Mouse (Mus musculus): ENCODE data around the gene Ciita. TPM values are rescaled to one million over a fixed set of nuclear protein-coding genes. Genes with fewer than 3 reads are reported as not detected.

Gene Ciita
- total and polyA plus RNA-seq, 3 experiments: 39.1 to 69.6 (median 39.8) TPM

DNA sequence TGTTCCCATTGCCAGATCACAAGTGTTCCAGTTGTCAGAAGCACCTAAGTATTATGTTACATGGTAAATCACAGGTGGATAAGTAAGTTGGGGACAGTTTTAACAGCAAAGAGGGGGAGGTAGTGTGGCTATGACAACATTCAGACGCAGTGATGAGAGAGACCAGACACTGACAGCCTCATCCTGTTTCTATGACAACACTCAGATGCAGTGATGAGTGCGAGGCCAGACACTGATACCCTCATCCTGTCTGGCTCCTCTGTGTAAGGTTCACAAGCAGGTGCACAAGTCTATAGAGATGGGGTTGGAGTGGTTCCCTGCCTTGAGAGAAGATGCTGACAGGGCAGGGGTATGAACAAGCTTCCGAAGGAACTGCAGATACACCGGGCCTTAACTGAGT is 87.3 kb downstream of the Ciita start:
- no peaks in the 10 kb centered on the region for H3K9me3 ChIP-seq (replicated peaks; ENCODE audit: low read length)
- peaks cover 38 to 83% of the 10 kb centered on the region in 2 experiments for H3K36me3 ChIP-seq (replicated peaks in 1 of 2; ENCODE audit: control insufficient read depth in 1 of 2, insufficient read depth in 1 of 2, low read length in 1 of 2)
- no peaks in the 10 kb centered on the region for H3K79me2 ChIP-seq (replicated peaks; ENCODE audit: control insufficient read depth, extremely low read depth, insufficient read depth, poor library complexity, severe bottlenecking)
- no peak overlapping the region for H3K4me2 ChIP-seq (ENCODE audit: insufficient read depth, low read depth, poor library complexity, severe bottlenecking)
- dilution Hi-C loops (cut with MboI; ENCODE audit: extremely low pct_ligation_motif_present, extremely low pct_unique_long_range_greater_than_20kb, low sequenced_read_pairs): no loop called here
- no peak overlapping the region for H3K27ac ChIP-seq (ENCODE audit: insufficient read depth, low read depth)
- H3K4me1 ChIP-seq (ENCODE audit: control insufficient read depth in 1 of 2, insufficient read depth in 2 of 2): peaks cover 2 to 15% of the 10 kb centered on the region in 2 experiments; a peak in 3 of 4 replicates
- H3K27me3 ChIP-seq (replicated peaks): no peaks in the 10 kb centered on the region
- TF ChIP-seq ETS1 (conservative IDR thresholded peaks at IDR 0.05; ENCODE audit: low read depth, low read length): no peak
- no peak for TF ChIP-seq USF1 (IDR thresholded peaks at IDR 0.05; ENCODE audit: low read depth, low read length)
- TF ChIP-seq IRF4 (IDR thresholded peaks at IDR 0.05; ENCODE audit: low read depth, low read length): no peak
- no peak for TF ChIP-seq POLR2A (IDR thresholded peaks at IDR 0.05; ENCODE audit: low read depth, low read length)
- TF ChIP-seq HCFC1 (IDR thresholded peaks at IDR 0.05; ENCODE audit: low read depth, low read length): no peak
- no peak for TF ChIP-seq TBP (conservative IDR thresholded peaks at IDR 0.05; ENCODE audit: low read depth, low read length)
- TF ChIP-seq NELFE (IDR thresholded peaks at IDR 0.05; ENCODE audit: low read depth, low read length): no peak
- no peak for TF ChIP-seq ZC3H11A (IDR thresholded peaks at IDR 0.05; ENCODE audit: low read depth, low read length)
- TF ChIP-seq JUND (conservative IDR thresholded peaks at IDR 0.05; ENCODE audit: low read depth, low read length): no peak
- no peak for TF ChIP-seq UBTF (IDR thresholded peaks at IDR 0.05; ENCODE audit: low read depth, low read length)
- TF ChIP-seq CTCF (conservative IDR thresholded peaks at IDR 0.05 in 1 of 2, IDR thresholded peaks at IDR 0.05 in 1 of 2; ENCODE audit: low read depth in 2 of 2, low read length in 2 of 2): no peak
- no peak for DNase-seq (ENCODE audit: extremely low read depth)
- no peak overlapping the region for H3K4me3 ChIP-seq (replicated peaks in 1 of 3; ENCODE audit: low read depth in 2 of 3, low read length in 2 of 3, poor library complexity in 1 of 3)
- in situ Hi-C loops (cut with MboI; ENCODE audit: low pct_ligation_motif_present, low pct_unique_long_range_greater_than_20kb, low sequenced_read_pairs): no loop called here
- H3K9ac ChIP-seq (ENCODE audit: insufficient read depth, low read depth): no peak overlapping the region

DNA sequence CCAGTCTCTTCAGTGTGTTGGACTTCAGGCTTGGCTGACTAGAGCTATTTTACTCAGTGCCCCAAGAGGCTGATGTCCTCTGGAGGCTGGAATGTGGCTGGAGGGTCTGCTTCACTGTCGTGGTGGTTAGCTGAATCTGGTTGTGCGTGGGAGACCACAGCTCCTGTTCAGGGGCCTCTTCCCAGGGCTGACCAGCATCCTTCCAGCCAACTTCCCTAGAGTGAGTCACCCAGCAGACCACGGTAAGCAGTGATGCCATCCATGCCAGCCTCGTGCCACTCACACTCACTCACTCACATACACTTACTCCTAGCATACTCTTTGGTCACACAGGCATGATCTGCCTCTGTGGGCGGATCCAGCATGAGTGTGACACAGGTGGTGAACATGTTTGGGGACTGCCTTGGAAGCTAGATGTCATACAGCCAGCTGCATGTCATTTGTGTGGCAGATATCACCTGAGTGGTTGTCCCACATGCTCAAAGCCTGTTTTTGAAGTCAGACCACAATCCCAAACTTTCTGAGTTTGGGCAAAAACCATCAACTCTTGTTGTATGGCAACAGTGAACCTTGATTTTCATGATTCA is 90.0 kb downstream of the Ciita start:
- no peak overlapping the region for H3K27ac ChIP-seq (ENCODE audit: insufficient read depth, low read depth)
- H3K4me1 ChIP-seq (ENCODE audit: control insufficient read depth in 1 of 2, insufficient read depth in 2 of 2): peaks cover 2 to 15% of the 10 kb centered on the region in 2 experiments; a peak in 3 of 4 replicates
- DNase-seq (ENCODE audit: extremely low read depth): no peak
- H3K27me3 ChIP-seq (replicated peaks): no peaks in the 10 kb centered on the region
- no peak overlapping the region for H3K4me2 ChIP-seq (ENCODE audit: insufficient read depth, low read depth, poor library complexity, severe bottlenecking)
- no peaks in the 10 kb centered on the region for H3K9me3 ChIP-seq (replicated peaks; ENCODE audit: low read length)
- TF ChIP-seq IRF4 (IDR thresholded peaks at IDR 0.05; ENCODE audit: low read depth, low read length): no peak
- TF ChIP-seq MXI1 (IDR thresholded peaks at IDR 0.05; ENCODE audit: low read depth, low read length): no peak
- no peak for TF ChIP-seq ZC3H11A (IDR thresholded peaks at IDR 0.05; ENCODE audit: low read depth, low read length)
- no peak for TF ChIP-seq USF2 (conservative IDR thresholded peaks at IDR 0.05; ENCODE audit: low read depth, low read length)
- TF ChIP-seq MAFK (IDR thresholded peaks at IDR 0.05; ENCODE audit: insufficient replicate concordance, low read length): no peak
- no peak for TF ChIP-seq USF1 (IDR thresholded peaks at IDR 0.05; ENCODE audit: low read depth, low read length)
- TF ChIP-seq ELF1 (IDR thresholded peaks at IDR 0.05; ENCODE audit: low read depth, low read length): no peak
- TF ChIP-seq RAD21 (IDR thresholded peaks at IDR 0.05; ENCODE audit: low read depth, low read length): no peak
- TF ChIP-seq GABPA (IDR thresholded peaks at IDR 0.05; ENCODE audit: insufficient replicate concordance, low read depth, low read length): no peak
- no peak for TF ChIP-seq MAZ (IDR thresholded peaks at IDR 0.05; ENCODE audit: low read depth, low read length)
- TF ChIP-seq MEF2A (IDR thresholded peaks at IDR 0.05; ENCODE audit: borderline replicate concordance, low read depth, low read length): no peak
- TF ChIP-seq POLR2A (IDR thresholded peaks at IDR 0.05; ENCODE audit: low read depth, low read length): no peak
- no peak for TF ChIP-seq TCF12 (IDR thresholded peaks at IDR 0.05; ENCODE audit: low read depth, low read length)
- TF ChIP-seq HCFC1 (IDR thresholded peaks at IDR 0.05; ENCODE audit: low read depth, low read length): no peak
- no peak for TF ChIP-seq NELFE (IDR thresholded peaks at IDR 0.05; ENCODE audit: low read depth, low read length)
- no peak for TF ChIP-seq SIN3A (IDR thresholded peaks at IDR 0.05; ENCODE audit: low read length)
- no peak for TF ChIP-seq JUND (conservative IDR thresholded peaks at IDR 0.05; ENCODE audit: low read depth, low read length)
- no peaks in the 10 kb centered on the region for H3K79me2 ChIP-seq (replicated peaks; ENCODE audit: control insufficient read depth, extremely low read depth, insufficient read depth, poor library complexity, severe bottlenecking)
- no peak overlapping the region for H3K4me3 ChIP-seq (replicated peaks in 1 of 3; ENCODE audit: low read depth in 2 of 3, low read length in 2 of 3, poor library complexity in 1 of 3)
- dilution Hi-C loops (cut with MboI; ENCODE audit: extremely low pct_ligation_motif_present, extremely low pct_unique_long_range_greater_than_20kb, low sequenced_read_pairs): no loop called here
- no peak overlapping the region for H3K9ac ChIP-seq (ENCODE audit: insufficient read depth, low read depth)
- peaks cover 43 to 85% of the 10 kb centered on the region in 2 experiments for H3K36me3 ChIP-seq (replicated peaks in 1 of 2; ENCODE audit: control insufficient read depth in 1 of 2, insufficient read depth in 1 of 2, low read length in 1 of 2)
- in situ Hi-C loops (cut with MboI; ENCODE audit: low pct_ligation_motif_present, low pct_unique_long_range_greater_than_20kb, low sequenced_read_pairs): loop anchor here (5.0 kb wide), 1 partner anchor 217 kb away; the partner anchor contains the start of genes Socs1 and Tnp2

All from CH12.LX (cell line).